Mouse (Mus musculus): ENCODE results near the gene Gm10306. TPM values are rescaled to one million over a fixed set of nuclear protein-coding genes. Genes with fewer than 3 reads are reported as not detected.
A peak's percentile ranks its signal among the peaks of the same experiment; 100 is the strongest.

The Gm10306 gene
- polyA plus RNA-seq (2014; fragmentation: Nextera tagmentation; extraction: Ambion mirVana) = not detected in 2 replicates

- Histone ChIP-seq H3K27me3 (ENCODE audit: control insufficient read depth, insufficient read depth, low read length) (no peaks in the 10 kb centered on the region), H3K9me3 (ENCODE audit: control insufficient read depth, low read length) (no peaks in the 10 kb centered on the region), H3K4me3 (ENCODE audit: control insufficient read depth in 1 of 2, insufficient read depth in 1 of 2, low read depth in 1 of 2, low read length in 2 of 2) (peak within 1 kb of the TSS; percentile 92 to 96), H3K9ac (ENCODE audit: low read length) (peak within 1 kb of the TSS; percentile 84), H3K27ac (replicated peaks in 1 of 2; ENCODE audit: control insufficient read depth in 1 of 2, insufficient read depth in 1 of 2, low read depth in 2 of 2, low read length in 2 of 2) (peak within 1 kb of the TSS; percentile 57 to 65; a peak in 3 of 4 replicates), H3K4me2 (ENCODE audit: low read length) (peak within 1 kb of the TSS; percentile 84), H3K4me1 (ENCODE audit: control insufficient read depth in 2 of 2, insufficient read depth in 2 of 2, low read length in 2 of 2) (peaks cover 0 to 10% of the 10 kb centered on the region in 2 experiments; a peak in 2 of 4 replicates), H3K36me3 (ENCODE audit: control insufficient read depth, insufficient read depth, low read length) (no peaks in the 10 kb centered on the region)
- ATAC-seq (ENCODE audit: insufficient number of reproducible peaks, insufficient read depth, low FRiP score, low read depth) = peak; percentile 93
- WGBS = 1% methylated on average over 83 of the region's 83 CpGs
Observed at GRCm38 (mm10) chr4:94556265-94557054, at the start of gene Gm10306, which contains the start of gene Caap1. TSS of gene Gm10306 (plus strand) at chr4:94556546. TSS of gene Caap1 (minus strand) at chr4:94556796.

GRCm38 (mm10) chr4:94515366-94515765 is 41.0 kb upstream of the Gm10306 start:
- no peak overlapping the region for H3K9ac ChIP-seq (ENCODE audit: low read length)
- 88% methylated on average over 3 of the region's 3 CpGs for WGBS
- H3K9me3 ChIP-seq (ENCODE audit: control insufficient read depth, low read length) = no peaks in the 10 kb centered on the region
- H3K4me2 ChIP-seq (ENCODE audit: low read length) = no peak overlapping the region
- peaks cover 12% of the 10 kb centered on the region for H3K36me3 ChIP-seq (ENCODE audit: control insufficient read depth, insufficient read depth, low read length)
- no peaks in the 10 kb centered on the region for H3K27me3 ChIP-seq (ENCODE audit: control insufficient read depth, insufficient read depth, low read length)
- H3K27ac ChIP-seq (replicated peaks in 1 of 2; ENCODE audit: control insufficient read depth in 1 of 2, insufficient read depth in 1 of 2, low read depth in 2 of 2, low read length in 2 of 2) = no peak overlapping the region
- H3K4me3 ChIP-seq (ENCODE audit: control insufficient read depth in 1 of 2, insufficient read depth in 1 of 2, low read depth in 1 of 2, low read length in 2 of 2) = no peak overlapping the region
- H3K4me1 ChIP-seq (ENCODE audit: control insufficient read depth in 2 of 2, insufficient read depth in 2 of 2, low read length in 2 of 2) = no peaks in the 10 kb centered on the region
- no peak for ATAC-seq (ENCODE audit: insufficient number of reproducible peaks, insufficient read depth, low FRiP score, low read depth)

GRCm38 (mm10) chr4:94517631-94518030 is 38.7 kb upstream of the Gm10306 start:
- WGBS = 71% methylated on average over 4 of the region's 4 CpGs
- Histone ChIP-seq H3K27ac (replicated peaks in 1 of 2; ENCODE audit: control insufficient read depth in 1 of 2, insufficient read depth in 1 of 2, low read depth in 2 of 2, low read length in 2 of 2) (no peak overlapping the region), H3K4me1 (ENCODE audit: control insufficient read depth in 2 of 2, insufficient read depth in 2 of 2, low read length in 2 of 2) (no peaks in the 10 kb centered on the region), H3K9me3 (ENCODE audit: control insufficient read depth, low read length) (no peaks in the 10 kb centered on the region), H3K27me3 (ENCODE audit: control insufficient read depth, insufficient read depth, low read length) (no peaks in the 10 kb centered on the region), H3K4me2 (ENCODE audit: low read length) (no peak overlapping the region), H3K4me3 (ENCODE audit: control insufficient read depth in 1 of 2, insufficient read depth in 1 of 2, low read depth in 1 of 2, low read length in 2 of 2) (no peak overlapping the region), H3K36me3 (ENCODE audit: control insufficient read depth, insufficient read depth, low read length) (0 out of 2 replicates have a peak, but pooled peaks cover 4% of the 10 kb centered on the region), H3K9ac (ENCODE audit: low read length) (no peak overlapping the region)
- no peak for ATAC-seq (ENCODE audit: insufficient number of reproducible peaks, insufficient read depth, low FRiP score, low read depth)

- Histone ChIP-seq H3K4me2 (ENCODE audit: low read length) (no peak overlapping the region), H3K4me1 (ENCODE audit: control insufficient read depth in 2 of 2, insufficient read depth in 2 of 2, low read length in 2 of 2) (no peaks in the 10 kb centered on the region), H3K27ac (replicated peaks in 1 of 2; ENCODE audit: control insufficient read depth in 1 of 2, insufficient read depth in 1 of 2, low read depth in 2 of 2, low read length in 2 of 2) (no peak overlapping the region), H3K9me3 (ENCODE audit: control insufficient read depth, low read length) (no peaks in the 10 kb centered on the region), H3K36me3 (ENCODE audit: control insufficient read depth, insufficient read depth, low read length) (0 out of 2 replicates have a peak, but pooled peaks cover 4% of the 10 kb centered on the region), H3K4me3 (ENCODE audit: control insufficient read depth in 1 of 2, insufficient read depth in 1 of 2, low read depth in 1 of 2, low read length in 2 of 2) (no peak overlapping the region), H3K9ac (ENCODE audit: low read length) (no peak overlapping the region), H3K27me3 (ENCODE audit: control insufficient read depth, insufficient read depth, low read length) (no peaks in the 10 kb centered on the region)
- ATAC-seq (ENCODE audit: insufficient number of reproducible peaks, insufficient read depth, low FRiP score, low read depth) = no peak
Observed at GRCm38 (mm10) chr4:94523321-94523720, 33.0 kb upstream of the Gm10306 start.

GRCm38 (mm10) chr4:94529448-94529847 is 26.9 kb upstream of the Gm10306 start:
- Histone ChIP-seq H3K9me3 (ENCODE audit: control insufficient read depth, low read length) (no peaks in the 10 kb centered on the region), H3K36me3 (ENCODE audit: control insufficient read depth, insufficient read depth, low read length) (no peaks in the 10 kb centered on the region), H3K27ac (replicated peaks in 1 of 2; ENCODE audit: control insufficient read depth in 1 of 2, insufficient read depth in 1 of 2, low read depth in 2 of 2, low read length in 2 of 2) (no peak overlapping the region), H3K4me2 (ENCODE audit: low read length) (no peak overlapping the region), H3K27me3 (ENCODE audit: control insufficient read depth, insufficient read depth, low read length) (no peaks in the 10 kb centered on the region), H3K9ac (ENCODE audit: low read length) (no peak overlapping the region), H3K4me1 (ENCODE audit: control insufficient read depth in 2 of 2, insufficient read depth in 2 of 2, low read length in 2 of 2) (no peaks in the 10 kb centered on the region), H3K4me3 (ENCODE audit: control insufficient read depth in 1 of 2, insufficient read depth in 1 of 2, low read depth in 1 of 2, low read length in 2 of 2) (no peak overlapping the region)
- ATAC-seq (ENCODE audit: insufficient number of reproducible peaks, insufficient read depth, low FRiP score, low read depth) = no peak
- 94% methylated on average over 1 of the region's 1 CpGs for WGBS

GRCm38 (mm10) chr4:94533205-94533604 is 23.1 kb upstream of the Gm10306 start:
- no peaks in the 10 kb centered on the region for H3K4me1 ChIP-seq (ENCODE audit: control insufficient read depth in 2 of 2, insufficient read depth in 2 of 2, low read length in 2 of 2)
- no peaks in the 10 kb centered on the region for H3K27me3 ChIP-seq (ENCODE audit: control insufficient read depth, insufficient read depth, low read length)
- H3K27ac ChIP-seq (replicated peaks in 1 of 2; ENCODE audit: control insufficient read depth in 1 of 2, insufficient read depth in 1 of 2, low read depth in 2 of 2, low read length in 2 of 2) = no peak overlapping the region
- ATAC-seq (ENCODE audit: insufficient number of reproducible peaks, insufficient read depth, low FRiP score, low read depth) = no peak
- H3K9ac ChIP-seq (ENCODE audit: low read length) = no peak overlapping the region
- peaks cover 4% of the 10 kb centered on the region; the same call in 1 of the 2 replicates for H3K36me3 ChIP-seq (ENCODE audit: control insufficient read depth, insufficient read depth, low read length)
- H3K9me3 ChIP-seq (ENCODE audit: control insufficient read depth, low read length) = no peaks in the 10 kb centered on the region
- H3K4me2 ChIP-seq (ENCODE audit: low read length) = no peak overlapping the region
- no peak overlapping the region for H3K4me3 ChIP-seq (ENCODE audit: control insufficient read depth in 1 of 2, insufficient read depth in 1 of 2, low read depth in 1 of 2, low read length in 2 of 2)

- ATAC-seq (ENCODE audit: insufficient number of reproducible peaks, insufficient read depth, low FRiP score, low read depth) = no peak
- Histone ChIP-seq H3K9ac (ENCODE audit: low read length) (no peak overlapping the region), H3K27ac (replicated peaks in 1 of 2; ENCODE audit: control insufficient read depth in 1 of 2, insufficient read depth in 1 of 2, low read depth in 2 of 2, low read length in 2 of 2) (no peak overlapping the region), H3K36me3 (ENCODE audit: control insufficient read depth, insufficient read depth, low read length) (peaks cover 43% of the 10 kb centered on the region), H3K27me3 (ENCODE audit: control insufficient read depth, insufficient read depth, low read length) (no peaks in the 10 kb centered on the region), H3K9me3 (ENCODE audit: control insufficient read depth, low read length) (no peaks in the 10 kb centered on the region), H3K4me2 (ENCODE audit: low read length) (no peak overlapping the region), H3K4me1 (ENCODE audit: control insufficient read depth in 2 of 2, insufficient read depth in 2 of 2, low read length in 2 of 2) (no peaks in the 10 kb centered on the region), H3K4me3 (ENCODE audit: control insufficient read depth in 1 of 2, insufficient read depth in 1 of 2, low read depth in 1 of 2, low read length in 2 of 2) (no peak overlapping the region)
- WGBS = 92% methylated on average over 4 of the region's 4 CpGs
Observed at GRCm38 (mm10) chr4:94543041-94543440, 13.3 kb upstream of the Gm10306 start.

All from heart, embryonic 14.5 days (tissue).